Mouse (Mus musculus): ENCODE results near the gene Clcn1.
A peak's percentile ranks its signal among the peaks of the same experiment; 100 is the strongest.

The Clcn1 gene

GRCm38 (mm10) chr6:42286448-42286847, at the start of gene Clcn1:
Gene Clcn1 (plus strand): TSS chr6:42286685.
- no peak for DNase-seq (ENCODE audit: low spot score)

- no peak for DNase-seq (ENCODE audit: low spot score)
Observed at GRCm38 (mm10) chr6:42237276-42237805, 49.1 kb upstream of the Clcn1 start.

- no peak for DNase-seq (ENCODE audit: low spot score)
Observed at GRCm38 (mm10) chr6:42241311-42242045, 45.0 kb upstream of the Clcn1 start.

GRCm38 (mm10) chr6:42245711-42246353, 40.7 kb upstream of the Clcn1 start, which contains the start of gene Gstk1:
Gene Gstk1 (plus strand): TSS chr6:42245935.
- DNase-seq (ENCODE audit: low spot score): peak; percentile 83

GRCm38 (mm10) chr6:42247173-42247572, 39.3 kb upstream of the Clcn1 start:
- DNase-seq (ENCODE audit: low spot score): no peak

- no peak for DNase-seq (ENCODE audit: low spot score)
Observed at GRCm38 (mm10) chr6:42247981-42248380, 38.5 kb upstream of the Clcn1 start.

GRCm38 (mm10) chr6:42251791-42252190, 34.7 kb upstream of the Clcn1 start:
- DNase-seq (ENCODE audit: low spot score): no peak

- DNase-seq (ENCODE audit: low spot score): no peak
Observed at GRCm38 (mm10) chr6:42253103-42253502, 33.4 kb upstream of the Clcn1 start.

- DNase-seq (ENCODE audit: low spot score): peak; percentile 62
Observed at GRCm38 (mm10) chr6:42257303-42257863, 29.1 kb upstream of the Clcn1 start.

- DNase-seq (ENCODE audit: low spot score): no peak
Observed at GRCm38 (mm10) chr6:42260430-42260829, 26.1 kb upstream of the Clcn1 start.

- peak; percentile 25 for DNase-seq (ENCODE audit: low spot score)
Observed at GRCm38 (mm10) chr6:42261524-42262170, 24.8 kb upstream of the Clcn1 start, which contains the start of gene Tmem139. Gene Tmem139 (plus strand): TSS chr6:42261970.

- DNase-seq (ENCODE audit: low spot score): peak; percentile 99
Observed at GRCm38 (mm10) chr6:42264626-42265312, 21.7 kb upstream of the Clcn1 start, which contains the start of gene Casp2. Gene Casp2 (plus strand): TSS chr6:42264985.

GRCm38 (mm10) chr6:42265391-42266330, 20.8 kb upstream of the Clcn1 start:
- no peak for DNase-seq (ENCODE audit: low spot score)

GRCm38 (mm10) chr6:42270817-42271216, 15.7 kb upstream of the Clcn1 start:
- DNase-seq (ENCODE audit: low spot score): no peak

- DNase-seq (ENCODE audit: low spot score): no peak
Observed at GRCm38 (mm10) chr6:42276151-42276550, 10.3 kb upstream of the Clcn1 start.

- DNase-seq (ENCODE audit: low spot score): no peak
Observed at GRCm38 (mm10) chr6:42282865-42283528, 3.5 kb upstream of the Clcn1 start.

GRCm38 (mm10) chr6:42287562-42287961, 1.1 kb downstream of the Clcn1 start:
- DNase-seq (ENCODE audit: low spot score): no peak

- DNase-seq (ENCODE audit: low spot score): no peak
Observed at GRCm38 (mm10) chr6:42293327-42293726, 6.8 kb downstream of the Clcn1 start.

- DNase-seq (ENCODE audit: low spot score): no peak
Observed at GRCm38 (mm10) chr6:42295549-42296094, 9.1 kb downstream of the Clcn1 start.

GRCm38 (mm10) chr6:42299362-42299761, 12.9 kb downstream of the Clcn1 start:
- DNase-seq (ENCODE audit: low spot score): no peak
